Mouse (Mus musculus) CH12.LX (cell line): ENCODE results near the gene Cd300a. TPM values are rescaled to one million over a fixed set of nuclear protein-coding genes. Genes with fewer than 3 reads are reported as not detected.

Source experiments
- DNase-seq: peaks from one replicate; pipeline ENCODE4 v3.0.0-alpha.2; 2013; ENCODE audit errors: extremely low read depth
- H3K27ac ChIP-seq: 2 replicates; pipeline ENCODE4 v1.5.1; 2012; ENCODE audit warnings: low read depth, mild to moderate bottlenecking, control low read depth, moderate library complexity; ENCODE audit not compliant: insufficient read depth
- H3K27me3 ChIP-seq: replicated peaks from 2 replicates; pipeline ENCODE3; 2012; ENCODE audit warnings: inconsistent platforms
- H3K36me3 ChIP-seq, 2 experiments: replicated peaks in 1 of 2; 2 replicates each; pipeline versions ENCODE3 to v1.6.1; 2012; ENCODE audit warnings: inconsistent platforms in 1 of 2, low read length in 1 of 2, mild to moderate bottlenecking in 1 of 2, mixed read lengths in 1 of 2, moderate library complexity in 1 of 2; ENCODE audit not compliant: control insufficient read depth in 1 of 2, insufficient read depth in 1 of 2
- H3K4me1 ChIP-seq, 2 experiments: 2 replicates each; pipeline ENCODE4 v1.6.1; 2012; ENCODE audit warnings: inconsistent platforms in 1 of 2, moderate library complexity in 1 of 2; ENCODE audit not compliant: insufficient read depth in 2 of 2, control insufficient read depth in 1 of 2
- H3K4me2 ChIP-seq: 2 replicates; pipeline ENCODE4 v1.6.1; 2012; ENCODE audit warnings: low read depth, mild to moderate bottlenecking, control low read depth; ENCODE audit not compliant: poor library complexity, insufficient read depth, severe bottlenecking
- H3K4me3 ChIP-seq, 3 experiments: fragments of 150-350 bp in 1 of 3; sonication (generic) in 1 of 3; replicated peaks in 1 of 3; 2 replicates each; pipeline versions ENCODE3 to v1.5.1; 2011 to 2012; ENCODE audit warnings: low read depth in 2 of 3, low read length in 2 of 3, mild to moderate bottlenecking in 2 of 3, moderate library complexity in 2 of 3, control low read depth in 1 of 3, improper control_type of control experiment in 1 of 3, inconsistent platforms in 1 of 3, mixed read lengths in 1 of 3; ENCODE audit not compliant: poor library complexity in 1 of 3
- H3K79me2 ChIP-seq: replicated peaks from 2 replicates; pipeline ENCODE4 v1.6.1; 2012; ENCODE audit warnings: mild to moderate bottlenecking, moderate library complexity; ENCODE audit not compliant: control insufficient read depth, poor library complexity, insufficient read depth, severe bottlenecking; ENCODE audit errors: extremely low read depth
- H3K9ac ChIP-seq: 2 replicates; pipeline ENCODE4 v1.6.1; 2012; ENCODE audit warnings: low read depth, mild to moderate bottlenecking, control low read depth, moderate library complexity; ENCODE audit not compliant: insufficient read depth
- H3K9me3 ChIP-seq: replicated peaks from 2 replicates; pipeline ENCODE3; 2012; ENCODE audit warnings: low read length, inconsistent platforms, mixed read lengths
- BHLHE40 ChIP-seq: IDR thresholded peaks from 2 replicates; pipeline ENCODE4 v1.6.1; 2011; ENCODE audit warnings: mild to moderate bottlenecking, low read depth, low read length, improper control_type of control experiment
- CHD1 ChIP-seq: IDR thresholded peaks from 2 replicates; pipeline ENCODE4 v1.6.1; 2012; ENCODE audit warnings: low read depth, low read length, improper control_type of control experiment, inconsistent platforms
- CHD2 ChIP-seq: IDR thresholded peaks from 2 replicates; pipeline ENCODE4 v1.6.1; 2011; ENCODE audit warnings: low read length, improper control_type of control experiment
- E2F4 ChIP-seq: IDR thresholded peaks from 2 replicates; pipeline ENCODE4 v1.6.1; 2011; ENCODE audit warnings: low read depth, low read length, improper control_type of control experiment; ENCODE audit not compliant: insufficient replicate concordance
- ELF1 ChIP-seq: IDR thresholded peaks from 2 replicates; pipeline ENCODE4 v1.6.1; 2014; ENCODE audit warnings: low read depth, mild to moderate bottlenecking, inconsistent platforms, low read length, improper control_type of control experiment
- ETS1 ChIP-seq: conservative IDR thresholded peaks from 2 replicates; pipeline ENCODE4 v1.6.1; 2012; ENCODE audit warnings: low read depth, mild to moderate bottlenecking, inconsistent platforms, low read length, improper control_type of control experiment, moderate library complexity
- HCFC1 ChIP-seq: IDR thresholded peaks from 2 replicates; pipeline ENCODE4 v1.6.1; 2012; ENCODE audit warnings: low read depth, mild to moderate bottlenecking, inconsistent platforms, low read length, improper control_type of control experiment
- KAT2A ChIP-seq: IDR thresholded peaks from 2 replicates; pipeline ENCODE4 v1.6.1; 2012; ENCODE audit warnings: low read length, improper control_type of control experiment, inconsistent platforms; ENCODE audit not compliant: insufficient replicate concordance
- MAX ChIP-seq: IDR thresholded peaks from 2 replicates; pipeline ENCODE4 v1.6.1; 2011; ENCODE audit warnings: low read length, improper control_type of control experiment
- MYC ChIP-seq: IDR thresholded peaks from 2 replicates; pipeline ENCODE4 v1.6.1; 2011; ENCODE audit warnings: low read depth, mild to moderate bottlenecking, improper control_type of control experiment, low read length
- NRF1 ChIP-seq: IDR thresholded peaks from 2 replicates; pipeline ENCODE4 v1.6.1; 2014; ENCODE audit warnings: low read depth, mild to moderate bottlenecking, inconsistent platforms, low read length, improper control_type of control experiment, moderate library complexity
- RAD21 ChIP-seq: IDR thresholded peaks from 2 replicates; pipeline ENCODE4 v1.6.1; 2011; ENCODE audit warnings: low read depth, mild to moderate bottlenecking, low read length, improper control_type of control experiment, moderate library complexity
- TBP ChIP-seq: conservative IDR thresholded peaks from 2 replicates; pipeline ENCODE4 v1.6.1; 2011; ENCODE audit warnings: low read depth, low read length, improper control_type of control experiment
- USF2 ChIP-seq: conservative IDR thresholded peaks from 2 replicates; pipeline ENCODE4 v1.6.1; 2011; ENCODE audit warnings: low read depth, low read length, improper control_type of control experiment
- ZNF384 ChIP-seq: IDR thresholded peaks from 2 replicates; pipeline ENCODE4 v1.6.1; 2012; ENCODE audit warnings: low read depth, low read length, improper control_type of control experiment, inconsistent platforms
- dilution Hi-C: fragments of 300-500 bp; cut with MboI; formaldehyde crosslinking; loops from 2 replicates; pipeline ENCODE4 v1.14.3; 2020; ENCODE audit warnings: low sequenced_read_pairs; ENCODE audit not compliant: extremely low pct_unique_long_range_greater_than_20kb, extremely low pct_ligation_motif_present
- in situ Hi-C: fragments of 300-500 bp; cut with MboI; formaldehyde crosslinking; loops from 3 replicates; pipeline ENCODE4 v1.14.3; 2019; ENCODE audit warnings: low sequenced_read_pairs, low pct_ligation_motif_present, low pct_unique_long_range_greater_than_20kb, mixed read lengths
- polyA plus RNA-seq: library from polyadenylated mRNA; unstranded; fragments of >175 nt; gene quantifications from 2 replicates; pipeline ENCODE4 v1.2.1, GENCODE M21; 2012; ENCODE audit warnings: low read depth; ENCODE audit not compliant: insufficient read length
- total RNA-seq, 2 experiments: library from RNA; depleted of rRNA; stranded (reverse); fragments of 300-350 nt in 1 of 2; fragments of >200 nt in 1 of 2; gene quantifications; 2 replicates each; pipeline ENCODE4 v1.2.3; 2012 to 2014

Cd300a gene
- total and polyA plus RNA-seq, 3 experiments: 0.13 to 1.0 (median 0.32) TPM

DNA sequence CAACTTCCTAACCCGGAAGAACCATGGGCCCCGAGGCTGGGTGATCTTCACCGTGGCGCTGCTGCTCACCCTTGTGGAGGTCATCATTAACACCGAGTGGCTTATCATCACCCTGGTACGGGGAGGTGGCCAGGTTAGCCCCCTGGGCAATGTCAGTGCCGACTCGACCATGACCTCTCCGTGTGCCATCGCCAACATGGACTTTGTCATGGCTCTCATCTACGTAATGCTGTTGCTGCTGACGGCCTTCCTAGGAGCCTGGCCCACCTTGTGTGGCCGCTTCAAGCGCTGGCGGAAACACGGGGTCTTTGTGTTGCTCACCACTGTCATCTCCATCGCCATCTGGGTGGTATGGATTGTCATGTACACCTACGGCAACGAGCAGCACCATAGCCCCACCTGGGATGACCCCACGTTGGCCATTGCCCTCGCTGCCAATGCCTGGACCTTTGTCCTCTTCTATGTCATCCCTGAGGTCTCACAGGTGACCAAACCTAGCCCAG, 25.9 kb upstream of the Cd300a start:
- Histone ChIP-seq H3K9me3 (no peaks in the 10 kb centered on the region), H3K27me3 (peaks cover 1% of the 10 kb centered on the region), H3K9ac (no peak overlapping the region), H3K27ac (no peak overlapping the region), H3K4me2 (no peak overlapping the region), H3K79me2 (no peaks in the 10 kb centered on the region), H3K4me1 (peaks cover 18 to 38% of the 10 kb centered on the region in 2 experiments), H3K4me3 (no peak overlapping the region), H3K36me3 (no peaks in the 10 kb centered on the region)
- no peak for TF ChIP-seq USF2
- TF ChIP-seq BHLHE40: no peak
- no peak for TF ChIP-seq KAT2A
- TF ChIP-seq ZNF384: no peak
- no peak for TF ChIP-seq MAX
- DNase-seq: no peak
- dilution Hi-C loops: no loop called here
- in situ Hi-C loops: no loop called here

DNA sequence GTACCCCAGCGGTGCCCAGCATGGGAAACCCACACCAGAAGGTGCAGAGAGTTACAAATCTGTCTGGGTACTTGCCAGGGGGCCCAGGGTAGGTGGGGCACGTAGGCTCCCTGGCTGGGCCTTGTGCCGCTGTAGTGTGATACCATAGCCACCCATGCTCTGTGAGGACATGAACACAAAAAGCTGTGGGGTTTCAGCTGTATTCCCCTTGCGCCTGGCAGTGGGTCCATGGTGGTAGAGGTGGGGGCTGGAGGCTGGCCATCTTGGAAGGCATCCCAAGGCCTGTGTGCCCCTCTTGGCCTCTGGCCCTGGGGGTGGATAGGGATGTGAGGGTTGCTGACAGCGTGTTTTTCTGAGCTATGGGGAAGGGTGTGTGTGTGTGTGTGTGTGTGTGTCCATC, 23.8 kb upstream of the Cd300a start:
- Histone ChIP-seq H3K4me2 (no peak overlapping the region), H3K36me3 (no peaks in the 10 kb centered on the region), H3K27me3 (peaks cover 1% of the 10 kb centered on the region), H3K9ac (no peak overlapping the region), H3K4me1 (peaks cover 18 to 36% of the 10 kb centered on the region in 2 experiments), H3K27ac (no peak overlapping the region), H3K4me3 (no peak overlapping the region), H3K9me3 (no peaks in the 10 kb centered on the region), H3K79me2 (no peaks in the 10 kb centered on the region)
- dilution Hi-C loops: no loop called here
- no peak for TF ChIP-seq KAT2A
- TF ChIP-seq ETS1: no peak
- no peak for TF ChIP-seq NRF1
- TF ChIP-seq CHD2: no peak
- DNase-seq: no peak
- in situ Hi-C loops: no loop called here

DNA sequence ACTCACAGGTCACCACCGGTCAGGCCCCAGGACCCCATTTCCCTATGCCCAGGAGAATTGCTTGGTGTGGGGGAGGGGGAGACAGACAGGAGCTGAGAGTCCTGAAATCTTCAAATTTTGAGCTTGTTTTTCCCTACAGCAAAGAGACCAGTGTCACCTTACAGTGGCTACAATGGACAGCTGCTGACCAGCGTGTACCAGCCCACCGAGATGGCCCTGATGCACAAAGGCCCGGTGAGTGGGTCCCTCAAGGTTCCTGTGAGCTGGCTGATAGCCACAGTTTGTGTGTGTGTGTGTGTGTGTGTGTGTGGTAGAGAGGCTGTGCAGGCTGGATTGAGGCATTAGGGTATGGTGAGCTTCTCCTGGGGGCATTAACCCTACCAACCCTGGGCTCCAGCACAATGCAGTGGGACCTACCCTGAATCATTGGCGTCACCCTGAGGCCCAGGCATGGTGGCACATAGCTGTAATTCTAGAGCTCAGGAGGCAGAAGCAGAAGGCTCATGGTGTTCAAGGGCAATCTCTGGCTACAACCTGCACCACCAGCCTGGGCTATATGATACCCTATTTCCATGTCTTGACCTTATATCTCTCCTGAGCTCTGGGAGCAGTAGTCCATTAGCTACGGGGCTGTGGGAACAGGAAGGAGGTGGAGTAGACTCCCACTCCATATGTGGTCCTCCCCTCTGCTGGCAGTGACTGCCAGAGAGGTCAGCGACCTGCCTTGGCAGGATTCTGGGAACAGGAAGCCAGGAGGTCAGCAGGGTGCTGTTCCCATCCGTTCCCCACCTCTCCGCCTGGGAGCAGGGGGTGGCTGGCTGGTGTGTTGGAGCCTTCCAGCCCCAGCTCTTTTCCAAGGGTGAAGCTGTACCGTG, 23.1 kb upstream of the Cd300a start:
- TF ChIP-seq ETS1: no peak
- no peak for TF ChIP-seq MYC
- TF ChIP-seq RAD21: no peak
- TF ChIP-seq ELF1: no peak
- TF ChIP-seq HCFC1: no peak
- TF ChIP-seq CHD1: no peak
- TF ChIP-seq E2F4: no peak
- no peak for TF ChIP-seq TBP
- Histone ChIP-seq H3K4me3 (no peak overlapping the region), H3K4me2 (no peak overlapping the region), H3K9ac (no peak overlapping the region), H3K79me2 (no peaks in the 10 kb centered on the region), H3K4me1 (peaks cover 18 to 36% of the 10 kb centered on the region in 2 experiments), H3K27ac (no peak overlapping the region), H3K27me3 (peaks cover 1% of the 10 kb centered on the region), H3K9me3 (no peaks in the 10 kb centered on the region), H3K36me3 (no peaks in the 10 kb centered on the region)
- in situ Hi-C loops (no loop called here), dilution Hi-C loops (no loop called here)
- no peak for DNase-seq
